Mouse (Mus musculus) embryo, embryonic 10.5 days (tissue): ENCODE measurements at regions not wholly inside any gene's neighbourhood (a gene's known extent, or its start where the extent isn't known, plus 50 kb on each side); places are given as distances from the start of the nearest gene placed in this dataset.

Experiments used
- DNase-seq: peaks from one replicate; pipeline ENCODE4 v3.0.0-alpha.2; 2015; ENCODE audit warnings: low spot score

- no peak for DNase-seq
Measured at GRCm38 (mm10) chr16:63351511-63352125, 497.5 kb downstream of the Pros1 start.

GRCm38 (mm10) chr16:63369868-63370267 lies 494.1 kb downstream of the Epha3 start:
- DNase-seq: no peak

- peak; percentile 18 for DNase-seq
Measured at GRCm38 (mm10) chr16:63371275-63371674, 492.7 kb downstream of the Epha3 start.

GRCm38 (mm10) chr16:63404976-63405375 lies 459.0 kb downstream of the Epha3 start:
- no peak for DNase-seq

GRCm38 (mm10) chr16:63412656-63413055 lies 451.3 kb downstream of the Epha3 start:
- no peak for DNase-seq

GRCm38 (mm10) chr16:63452301-63452700 lies 411.7 kb downstream of the Epha3 start:
- DNase-seq: peak; percentile 57

- no peak for DNase-seq
Measured at GRCm38 (mm10) chr16:63466615-63467014, 397.4 kb downstream of the Epha3 start.

- DNase-seq: no peak
Measured at GRCm38 (mm10) chr16:63468851-63469250, 395.1 kb downstream of the Epha3 start.
